Mouse (Mus musculus) adrenal gland, adult 18-20 months (tissue): ENCODE data around the gene Mylpf. TPM values are rescaled to one million over a fixed set of nuclear protein-coding genes. Genes with fewer than 3 reads are reported as not detected.
"Not testable (repeated sequence)": the region's sequence is repeated elsewhere in the genome, so short reads cannot be mapped to it uniquely, and the experiment has no call there.

ENCODE experiments used
- DNase-seq, 2 experiments: peaks; one replicate each; pipeline ENCODE4 v3.0.0; 2021 to 2022; ENCODE audit warnings: low spot score in 2 of 2
- total RNA-seq, 2 experiments: library from RNA; stranded (reverse); gene quantifications; 1 replicate in 1 of 2; 2 replicates in 1 of 2; pipeline ENCODE4 v1.2.3; 2021

Mylpf gene
- total RNA-seq, 2 experiments from 2014 or later: 0.66 to 16.3 TPM

- DNase-seq: no peak
These were observed 15.9 kb downstream of the Mylpf start for GRCm38 (mm10) chr7:127224616-127225015.

DNA sequence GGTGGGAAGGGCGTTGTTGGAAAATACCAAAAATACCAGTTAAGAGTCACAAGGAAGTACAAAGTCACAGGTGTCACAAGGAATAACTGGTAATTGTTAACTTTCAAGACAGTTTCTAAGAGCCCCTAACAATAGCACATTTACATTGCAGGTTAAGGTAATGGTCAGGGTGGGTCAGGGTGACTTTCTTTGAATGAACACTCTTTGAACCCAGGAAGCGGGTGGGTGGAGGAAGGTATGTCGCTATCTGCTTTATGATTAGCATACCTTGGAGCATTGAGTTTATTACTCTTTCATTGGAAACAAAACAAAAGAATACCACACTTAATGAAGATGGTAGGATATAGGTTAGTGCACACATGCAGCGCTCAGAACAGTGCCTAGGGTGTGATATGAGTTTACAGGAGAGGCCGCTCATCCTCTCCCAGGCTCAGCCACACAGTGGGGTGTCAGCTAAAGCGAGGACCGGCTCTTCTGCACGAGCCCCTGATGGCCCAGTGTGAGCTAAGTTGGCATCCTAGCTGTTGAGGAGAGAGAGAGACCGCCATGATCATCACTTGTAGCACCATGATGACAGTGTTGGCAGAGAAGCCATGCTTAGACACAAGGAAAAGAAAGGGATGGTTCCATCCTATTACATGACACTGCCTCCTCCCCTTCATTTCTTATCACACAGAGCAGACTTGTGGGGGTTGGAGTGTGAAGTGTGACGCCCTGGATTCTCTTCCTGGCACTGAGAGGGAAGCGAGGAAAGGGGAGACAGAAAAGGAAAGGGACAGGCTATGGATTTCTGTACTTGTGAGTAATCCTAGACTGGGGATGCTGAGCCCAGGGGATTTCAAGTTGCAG lies 16.7 kb downstream of the Mylpf start:
- DNase-seq: no peak

DNA sequence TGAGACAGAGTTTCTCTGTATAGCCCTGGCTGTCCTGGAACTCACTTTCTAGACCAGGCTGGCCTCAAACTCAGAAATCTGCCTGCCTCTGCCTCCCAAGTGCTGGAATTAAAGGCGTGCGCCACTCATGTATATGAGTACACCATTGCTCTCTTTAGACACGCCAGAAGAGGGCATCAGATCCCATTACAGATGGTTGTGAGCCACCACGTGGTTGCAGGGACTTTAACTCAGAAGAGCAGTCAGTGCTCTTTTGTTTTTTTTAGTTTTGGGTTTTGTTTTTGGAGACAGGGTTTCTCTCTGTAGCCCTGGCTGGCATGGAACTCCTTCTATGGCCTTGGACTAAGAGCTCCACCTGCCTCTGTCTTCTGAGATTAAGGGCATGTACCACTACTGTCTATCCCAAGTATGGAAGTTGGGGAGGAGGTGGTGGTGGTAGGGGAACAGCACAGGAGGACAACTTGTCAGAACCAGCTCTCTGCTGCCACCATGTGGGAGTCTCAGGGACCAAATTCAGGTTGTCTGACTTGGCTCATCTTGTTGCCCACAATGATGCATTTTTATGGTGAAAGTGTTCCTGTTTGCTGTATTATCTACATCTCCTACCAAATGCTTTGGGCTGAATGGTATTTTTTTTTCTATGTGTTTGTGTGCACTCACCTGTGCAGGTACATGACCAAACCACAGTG lies 20.1 kb downstream of the Mylpf start:
- DNase-seq: peak; percentile 73 to 78

- DNase-seq: no peak
These were observed 22.7 kb downstream of the Mylpf start for GRCm38 (mm10) chr7:127231376-127231775.

DNA sequence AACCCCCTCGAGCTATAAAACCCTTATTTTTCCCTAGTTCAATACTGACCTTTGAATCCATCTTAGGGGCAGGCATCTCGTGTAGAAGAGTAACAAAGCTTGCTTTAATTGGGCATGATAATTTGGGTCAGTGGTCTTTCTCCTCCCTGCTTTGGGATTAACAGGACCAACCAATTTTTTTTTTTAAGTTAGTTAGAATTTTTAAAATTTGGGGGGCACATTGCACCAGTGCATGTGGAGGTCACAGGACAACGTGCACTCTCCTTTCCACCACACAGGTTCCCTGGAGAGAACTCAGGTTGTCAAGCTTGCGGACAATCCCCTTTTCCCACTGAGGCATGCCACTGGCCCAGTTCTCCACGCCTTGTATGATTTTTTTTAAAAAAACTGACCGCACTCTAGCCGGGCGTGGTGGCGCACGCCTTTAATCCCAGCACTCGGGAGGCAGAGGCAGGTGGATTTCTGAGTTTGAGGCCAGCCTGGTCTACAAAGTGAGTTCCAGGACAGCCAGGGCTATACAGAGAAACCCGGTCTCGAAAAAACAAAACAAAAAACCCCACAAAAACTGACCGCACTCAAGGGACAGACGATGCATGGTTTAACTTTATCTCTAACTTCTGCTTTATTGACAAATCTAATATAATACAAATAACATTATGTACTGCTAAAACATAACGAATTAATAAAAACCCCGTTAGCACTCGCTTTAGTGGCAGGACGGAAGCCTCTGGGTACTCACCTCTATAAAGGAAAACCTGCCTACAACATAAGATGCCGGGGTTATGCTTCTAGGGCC lies 23.3 kb downstream of the Mylpf start:
- DNase-seq: no peak

GRCm38 (mm10) chr7:127232622-127233367 lies 24.1 kb downstream of the Mylpf start, which contains the start of the genes Zfp553 and Sept1:
Gene Zfp553 (plus strand): TSS chr7:127233061.
Gene Sept1 (minus strand): TSS chr7:127233130.
- DNase-seq: peak; percentile 79

DNA sequence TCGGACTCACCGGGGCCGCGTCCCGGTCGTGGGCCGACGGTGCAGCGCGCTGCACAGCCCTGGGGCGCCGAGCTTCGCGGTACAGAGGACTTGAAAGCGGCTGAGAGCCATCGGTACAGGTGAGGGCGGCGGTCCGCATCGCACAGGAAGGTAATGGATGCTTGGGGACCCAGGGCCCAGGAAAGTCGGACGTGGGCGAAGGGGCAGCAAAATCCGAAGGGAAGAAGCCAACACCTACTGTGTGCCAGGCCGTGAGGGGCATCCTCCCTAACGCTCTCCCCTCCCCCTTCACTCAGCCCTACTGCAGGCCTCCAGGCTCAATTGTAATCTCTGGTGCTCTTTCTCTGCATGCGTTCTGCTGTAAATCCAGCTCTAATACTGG lies 24.7 kb downstream of the Mylpf start:
- no peak for DNase-seq

GRCm38 (mm10) chr7:127233765-127234164 lies 25.1 kb downstream of the Mylpf start:
- no peak for DNase-seq

GRCm38 (mm10) chr7:127234777-127235176 lies 26.1 kb downstream of the Mylpf start:
- DNase-seq: no peak

DNA sequence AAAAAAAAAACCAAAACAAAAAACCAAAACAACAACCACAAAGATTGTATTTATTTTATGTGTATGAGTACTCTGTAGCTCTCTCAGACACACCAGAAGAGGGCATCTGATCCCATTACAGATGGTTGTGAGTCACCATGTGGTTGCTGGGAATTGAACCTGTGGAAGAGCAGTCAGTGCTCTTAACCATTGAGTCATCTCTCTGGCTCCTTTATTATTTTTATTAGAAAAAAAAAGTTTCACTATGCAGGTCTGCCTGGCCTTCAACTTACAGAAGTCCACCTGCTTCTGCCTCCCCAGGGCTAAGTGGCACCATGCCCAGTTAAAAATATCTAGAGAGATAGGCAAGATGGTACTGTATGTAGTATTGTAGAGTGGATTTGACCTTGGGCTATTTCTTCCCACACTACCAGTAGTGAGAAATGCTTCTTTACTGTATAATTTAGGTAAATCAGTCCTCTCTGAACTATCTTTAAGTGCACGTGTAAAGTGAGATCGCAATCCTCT lies 34.7 kb downstream of the Mylpf start:
- DNase-seq: no peak

GRCm38 (mm10) chr7:127243870-127244657 lies 35.4 kb downstream of the Mylpf start, which contains the start of gene Zfp771:
Gene Zfp771 (plus strand): TSS chr7:127244274.
- DNase-seq: peak; percentile 95 to 96

- no peak for DNase-seq
These were observed 36.2 kb downstream of the Mylpf start for GRCm38 (mm10) chr7:127244658-127245510.

DNA sequence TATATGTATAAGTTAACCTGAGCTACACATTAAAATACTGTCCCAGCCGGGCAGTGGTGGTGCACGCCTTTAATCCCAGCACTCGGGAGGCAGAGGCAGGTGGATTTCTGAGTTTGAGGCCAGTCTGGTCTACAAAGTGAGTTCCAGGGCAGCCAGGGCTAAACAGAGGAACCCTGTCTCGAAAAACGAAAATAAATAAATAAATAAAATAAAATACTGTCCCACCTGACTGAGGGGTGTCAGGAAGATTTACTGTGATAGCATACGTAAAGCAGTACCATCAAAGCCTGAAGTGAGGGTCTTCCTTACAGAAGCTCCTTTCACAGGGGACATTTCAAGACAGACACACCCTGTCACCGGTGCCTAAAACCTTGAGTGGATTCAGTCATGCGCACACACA lies 41.8 kb downstream of the Mylpf start:
- DNase-seq: not testable (repeated sequence)

DNA sequence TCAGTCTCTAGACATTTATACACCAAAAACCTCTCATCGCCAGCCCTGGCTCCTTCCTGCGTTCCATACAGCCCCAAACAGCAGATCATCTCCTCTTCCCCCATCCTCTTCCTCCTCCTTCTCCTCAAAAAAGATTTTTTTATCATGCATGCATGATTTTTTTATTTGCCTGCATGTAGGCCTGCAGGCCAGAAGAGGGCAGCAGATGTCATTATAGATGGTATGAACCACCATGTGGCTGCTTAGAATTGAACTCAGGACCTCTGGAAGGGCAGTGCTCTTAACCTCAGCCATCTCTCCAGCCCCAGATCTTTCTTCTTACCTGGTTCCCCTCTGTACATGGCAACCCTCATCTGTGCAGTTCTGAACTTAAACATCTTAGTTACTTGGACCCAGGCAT lies 43.7 kb downstream of the Mylpf start:
- DNase-seq: no peak

DNA sequence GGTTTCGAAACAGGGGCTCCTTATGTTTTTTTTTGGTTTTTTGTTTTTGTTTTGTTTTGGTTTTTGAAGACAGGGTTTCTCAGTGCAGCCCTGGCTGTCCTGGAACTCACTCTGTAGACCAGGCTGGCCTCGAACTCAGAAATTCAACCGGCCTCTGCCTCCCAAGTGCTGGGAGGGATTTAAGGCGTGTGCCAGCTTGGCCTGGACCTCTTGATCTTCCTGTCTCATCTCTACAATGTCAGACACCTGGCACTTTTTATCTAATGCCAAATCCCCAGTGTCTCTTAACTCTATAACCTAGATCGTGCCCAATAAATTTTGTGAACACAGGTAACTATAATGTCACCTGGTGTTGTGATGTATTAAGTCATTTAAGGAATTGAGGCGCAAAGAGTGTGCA lies 44.7 kb downstream of the Mylpf start:
- no peak for DNase-seq

GRCm38 (mm10) chr7:127253821-127254769 lies 45.4 kb downstream of the Mylpf start:
- peak; percentile 93 for DNase-seq

DNA sequence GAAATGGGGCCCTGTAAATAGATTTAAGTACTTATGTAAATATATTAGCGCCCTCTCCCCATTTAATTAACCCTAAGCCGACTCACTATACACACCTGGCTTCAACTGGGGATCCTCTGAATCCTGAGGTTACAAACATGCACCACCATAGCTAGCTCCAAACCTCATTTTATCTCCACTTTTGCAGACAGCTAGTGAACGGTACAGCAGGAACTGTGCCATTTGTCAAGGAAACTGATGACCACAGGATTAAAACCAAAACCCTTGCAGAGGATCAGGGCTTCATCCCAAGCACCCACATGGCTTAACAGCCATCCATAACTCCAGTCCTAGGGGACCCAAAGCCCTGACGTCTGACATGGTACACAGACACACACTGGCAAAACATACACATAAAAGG lies 46.3 kb downstream of the Mylpf start:
- no peak for DNase-seq

- no peak for DNase-seq
These were observed 47.3 kb downstream of the Mylpf start for GRCm38 (mm10) chr7:127255965-127256364.
